Comparison of ENCODE assay signal across 7 mouse cellular contexts in the genomic region with DNA sequence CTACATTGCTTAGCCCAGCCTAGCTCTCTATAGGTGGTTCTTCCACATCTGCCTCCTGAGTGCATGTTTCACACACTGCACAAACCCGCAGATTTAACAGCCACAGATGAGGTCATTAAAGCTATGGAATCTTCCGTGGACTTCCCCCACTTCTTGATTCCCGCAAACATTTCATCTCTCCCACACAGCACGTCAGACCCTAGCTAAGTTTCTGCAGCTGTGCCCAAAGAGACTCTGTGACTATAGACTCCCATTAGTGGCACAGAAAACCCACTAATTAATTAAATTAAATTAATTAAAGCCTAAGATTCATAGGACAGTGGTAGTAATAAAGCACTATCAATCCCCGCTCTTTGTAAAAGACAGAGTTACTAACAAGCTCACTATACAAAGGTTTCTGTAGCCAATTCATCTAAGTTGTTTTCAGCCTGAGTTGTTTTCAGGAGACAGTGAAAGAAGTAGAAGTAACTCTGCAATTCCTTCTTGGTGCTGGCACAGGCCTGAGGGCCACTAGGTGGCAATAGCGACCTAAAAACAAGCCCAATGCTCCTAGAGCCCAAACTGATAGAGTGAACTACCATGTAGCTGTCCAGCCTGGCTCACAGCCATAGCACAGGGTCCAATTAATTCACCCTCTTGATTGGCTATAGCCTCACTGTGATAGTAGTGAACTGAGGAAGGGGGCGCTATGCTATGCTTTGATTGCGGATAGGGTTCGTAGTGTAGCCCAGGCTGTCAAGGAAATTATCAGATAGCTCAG. TPM values are rescaled to one million over a fixed set of nuclear protein-coding genes. Genes with fewer than 3 reads are reported as not detected.
DNase-seq lines count a peak whose midpoint lies in the region; ATAC-seq and TF ChIP-seq lines count a peak whose summit lies in the region.

No protein-coding gene starts in this region.

- TF ChIP-seq CTCF in intestine, postnatal 0 days (IDR thresholded peaks at IDR 0.05; ENCODE audit: low read depth), result peak; percentile 86

- no peak overlapping the region for H3K4me2 ChIP-seq in intestine, postnatal 0 days (replicated peaks; ENCODE audit: low read depth)
- H3K4me2 ChIP-seq in midbrain, embryonic 14.5 days (ENCODE audit: low read length), result no peak overlapping the region

- 48% methylated on average over 9 of the region's 9 CpGs for WGBS in intestine, postnatal 0 days
- WGBS in midbrain, embryonic 14.5 days, result 61% methylated on average over 9 of the region's 9 CpGs

- peak; percentile 91 for ATAC-seq in activated CD4-positive, CD25-positive, alpha-beta regulatory T cell, adult 4 months
- peak; percentile 97 for ATAC-seq in granulocyte monocyte progenitor cell, adult 5-6 weeks (replicated peaks; ENCODE audit: poor library complexity, severe bottlenecking)
- no peak for ATAC-seq in intestine, postnatal 0 days
- ATAC-seq in midbrain, embryonic 14.5 days (ENCODE audit: low FRiP score, low TSS enrichment), result peak; percentile 72

- H3K9me3 ChIP-seq in intestine, postnatal 0 days (ENCODE audit: control insufficient read depth), result no peaks in the 10 kb centered on the region
- H3K9me3 ChIP-seq in midbrain, embryonic 14.5 days (ENCODE audit: control insufficient read depth, low read length), result no peaks in the 10 kb centered on the region

- H3K4me1 ChIP-seq in intestine, postnatal 0 days (replicated peaks; ENCODE audit: control insufficient read depth, insufficient read depth, low read length), result no peaks in the 10 kb centered on the region
- 0 out of 2 replicates have a peak, but pooled peaks cover 2% of the 10 kb centered on the region for H3K4me1 ChIP-seq in midbrain, embryonic 14.5 days (ENCODE audit: control insufficient read depth, insufficient read depth, low read length)

- intact Hi-C loops in left cerebral cortex, postnatal 4 days (cut with DNase I), result loop anchor here (5.0 to 10.0 kb wide), 2 partner anchors 234 to 316 kb away; no protein-coding TSS in a partner anchor

- H3K27me3 ChIP-seq in intestine, postnatal 0 days (replicated peaks; ENCODE audit: control insufficient read depth, insufficient read depth, low read length), result no peaks in the 10 kb centered on the region
- no peaks in the 10 kb centered on the region for H3K27me3 ChIP-seq in midbrain, embryonic 14.5 days (ENCODE audit: control insufficient read depth, insufficient read depth, low read length)

- H3K9ac ChIP-seq in intestine, postnatal 0 days (ENCODE audit: low read depth, low read length), result no peak overlapping the region
- no peak overlapping the region for H3K9ac ChIP-seq in midbrain, embryonic 14.5 days (replicated peaks; ENCODE audit: low read length)

- no peak overlapping the region for H3K4me3 ChIP-seq in intestine, postnatal 0 days (ENCODE audit: low read depth, low read length)
- no peak overlapping the region for H3K4me3 ChIP-seq in midbrain, embryonic 14.5 days (replicated peaks; ENCODE audit: low read depth, low read length)

- peak; percentile 78 for DNase-seq in embryo, embryonic 11 days
- DNase-seq in left cerebral cortex, postnatal 4 days, result peak; percentile 76
- peak; percentile 88 for DNase-seq in midbrain, embryonic 14.5 days
- DNase-seq in spleen, adult 18-20 months, result peak; percentile 73 to 80

- H3K27ac ChIP-seq in intestine, postnatal 0 days (ENCODE audit: low read depth, low read length), result no peak overlapping the region
- no peak overlapping the region for H3K27ac ChIP-seq in midbrain, embryonic 14.5 days (replicated peaks; ENCODE audit: low read depth, low read length)

- H3K36me3 ChIP-seq in intestine, postnatal 0 days (ENCODE audit: control insufficient read depth, insufficient read depth), result no peaks in the 10 kb centered on the region
- H3K36me3 ChIP-seq in midbrain, embryonic 14.5 days (ENCODE audit: control insufficient read depth, insufficient read depth, low read length), result no peaks in the 10 kb centered on the region

RNA-seq across cellular contexts. Expression of a gene that starts 54.0 kb away (rescaled TPM):
- 100 to 1,000 TPM; 192 to 215 TPM for polyA plus RNA-seq in activated CD4-positive, CD25-positive, alpha-beta regulatory T cell, adult 4 months (2017; shearing (Covaris generic))
- total RNA-seq in granulocyte monocyte progenitor cell, adult 5-6 weeks (2014; fragmentation: Nextera tagmentation), result 0.77 and 1.6 TPM in 2 replicates
- total RNA-seq in granulocyte monocyte progenitor cell, adult 5-6 weeks (2017), result 0.26 and 1.0 TPM in 2 replicates
- 7.6 and 8.3 TPM in 2 replicates for polyA plus RNA-seq in intestine, postnatal 0 days (2015; fragmentation: Nextera tagmentation; extraction: Ambion mirVana)
- 10 to 100 TPM; 27.0 to 27.5 TPM for total RNA-seq in left cerebral cortex, postnatal 4 days (2021)
- polyA plus RNA-seq in midbrain, embryonic 14.5 days (2014; fragmentation: Nextera tagmentation; extraction: Ambion mirVana), result 26.1 and 32.2 TPM in 2 replicates
